Mouse (Mus musculus): Measurements from ENCODE around the gene Lrrc4. TPM values are rescaled to one million over a fixed set of nuclear protein-coding genes. Genes with fewer than 3 reads are reported as not detected.

The Lrrc4 gene
- polyA plus RNA-seq, 1 experiment from 2014 or later, result 4.6 TPM

DNA sequence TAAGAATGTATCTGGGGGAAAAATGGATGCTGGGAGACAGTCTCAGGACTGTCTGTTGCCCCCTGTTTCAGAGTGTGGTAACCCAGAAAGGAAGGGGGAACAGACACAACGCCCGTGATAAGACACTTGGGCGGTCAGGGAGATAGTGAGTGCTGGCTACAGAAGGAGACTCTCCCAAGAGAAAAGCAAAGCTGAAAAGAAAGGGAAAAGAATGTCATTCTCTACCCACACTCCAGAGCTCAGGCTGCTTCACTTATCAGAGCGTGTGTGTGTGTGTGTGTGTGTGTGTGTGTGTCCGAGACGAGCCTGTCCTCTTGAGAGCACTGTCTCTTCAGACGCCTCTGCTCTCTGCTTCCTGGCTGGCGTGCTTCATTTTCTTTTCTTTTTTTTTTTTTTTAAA, 45.8 kb downstream of the Lrrc4 start:
- Histone ChIP-seq H3K36me3 (no peaks in the 10 kb centered on the region), H3K4me2 (replicated peaks) (no peak overlapping the region), H3K27me3 (no peaks in the 10 kb centered on the region), H3K27ac (no peak overlapping the region), H3K4me1 (peaks cover 29% of the 10 kb centered on the region), H3K4me3 (no peak overlapping the region), H3K9me3 (replicated peaks) (no peaks in the 10 kb centered on the region), H3K9ac (no peak overlapping the region)
- 76% methylated on average over 8 of the region's 8 CpGs for WGBS
- no peak for ATAC-seq (ENCODE audit: low FRiP score)

GRCm38 (mm10) chr6:28783953-28784352, 47.6 kb downstream of the Lrrc4 start:
- Histone ChIP-seq H3K27me3 (no peaks in the 10 kb centered on the region), H3K27ac (peak overlapping the region; percentile 55), H3K36me3 (no peaks in the 10 kb centered on the region), H3K4me1 (peaks cover 28% of the 10 kb centered on the region), H3K9ac (no peak overlapping the region), H3K4me3 (no peak overlapping the region), H3K4me2 (replicated peaks) (no peak overlapping the region), H3K9me3 (replicated peaks) (no peaks in the 10 kb centered on the region)
- ATAC-seq (ENCODE audit: low FRiP score), result 0 out of 2 replicates have a peak, but pooled peaks have one; percentile 26
- 37% methylated on average over 5 of the region's 5 CpGs for WGBS

GRCm38 (mm10) chr6:28783082-28783647, 48.4 kb downstream of the Lrrc4 start:
- 52% methylated on average over 4 of the region's 4 CpGs for WGBS
- peak overlapping the region; percentile 55 for H3K27ac ChIP-seq
- no peak overlapping the region for H3K9ac ChIP-seq
- peaks cover 28% of the 10 kb centered on the region for H3K4me1 ChIP-seq
- no peak overlapping the region for H3K4me2 ChIP-seq (replicated peaks)
- no peaks in the 10 kb centered on the region for H3K9me3 ChIP-seq (replicated peaks)
- no peaks in the 10 kb centered on the region for H3K27me3 ChIP-seq
- no peak overlapping the region for H3K4me3 ChIP-seq
- H3K36me3 ChIP-seq, result no peaks in the 10 kb centered on the region
- peak; percentile 83 for ATAC-seq (ENCODE audit: low FRiP score)

GRCm38 (mm10) chr6:28781696-28782095, 49.9 kb downstream of the Lrrc4 start:
- no peak overlapping the region for H3K4me3 ChIP-seq
- H3K9ac ChIP-seq, result no peak overlapping the region
- no peak overlapping the region for H3K27ac ChIP-seq
- H3K27me3 ChIP-seq, result no peaks in the 10 kb centered on the region
- peaks cover 25% of the 10 kb centered on the region for H3K4me1 ChIP-seq
- WGBS, result 54% methylated on average over 3 of the region's 3 CpGs
- no peak overlapping the region for H3K4me2 ChIP-seq (replicated peaks)
- H3K36me3 ChIP-seq, result no peaks in the 10 kb centered on the region
- H3K9me3 ChIP-seq (replicated peaks), result no peaks in the 10 kb centered on the region
- ATAC-seq (ENCODE audit: low FRiP score), result no peak

DNA sequence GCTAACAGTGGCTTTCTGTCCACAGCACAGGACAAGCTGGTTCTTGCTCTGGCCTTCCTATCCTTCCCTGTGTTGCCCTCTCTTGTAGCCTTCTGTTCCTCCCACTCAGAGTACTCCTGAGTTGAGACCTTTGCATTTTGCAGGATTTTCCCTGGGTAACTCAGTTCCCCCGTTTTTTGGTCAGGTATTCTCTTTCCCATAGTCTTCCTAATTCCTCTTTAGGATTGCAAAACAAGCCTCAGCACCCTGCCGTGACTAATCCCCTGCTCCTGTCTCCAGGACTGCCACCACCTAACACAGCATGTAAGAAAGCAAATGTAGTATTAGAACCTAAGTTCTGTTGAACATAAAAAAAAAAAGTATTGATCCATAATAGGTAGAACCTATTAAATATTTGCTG, 60.2 kb downstream of the Lrrc4 start:
- ATAC-seq (ENCODE audit: low FRiP score), result no peak

GRCm38 (mm10) chr6:28767891-28768481, 63.6 kb downstream of the Lrrc4 start:
- Histone ChIP-seq H3K36me3 (no peaks in the 10 kb centered on the region), H3K9ac (no peak overlapping the region), H3K4me2 (replicated peaks) (no peak overlapping the region), H3K9me3 (replicated peaks) (no peaks in the 10 kb centered on the region), H3K27me3 (no peaks in the 10 kb centered on the region), H3K27ac (no peak overlapping the region), H3K4me1 (no peaks in the 10 kb centered on the region; the same call in 1 of the 2 replicates), H3K4me3 (no peak overlapping the region)
- ATAC-seq (ENCODE audit: low FRiP score), result no peak
- 93% methylated on average over 6 of the region's 6 CpGs for WGBS

More for the DNA sequence above, 60.2 kb downstream of the Lrrc4 start:
- Histone ChIP-seq H3K4me2 (replicated peaks) (no peak overlapping the region), H3K36me3 (no peaks in the 10 kb centered on the region), H3K4me3 (no peak overlapping the region), H3K9ac (no peak overlapping the region), H3K27me3 (no peaks in the 10 kb centered on the region), H3K4me1 (no peaks in the 10 kb centered on the region; the same call in 1 of the 2 replicates), H3K9me3 (replicated peaks) (no peaks in the 10 kb centered on the region), H3K27ac (no peak overlapping the region)
- WGBS, result 34% methylated on average over 2 of the region's 2 CpGs

DNA sequence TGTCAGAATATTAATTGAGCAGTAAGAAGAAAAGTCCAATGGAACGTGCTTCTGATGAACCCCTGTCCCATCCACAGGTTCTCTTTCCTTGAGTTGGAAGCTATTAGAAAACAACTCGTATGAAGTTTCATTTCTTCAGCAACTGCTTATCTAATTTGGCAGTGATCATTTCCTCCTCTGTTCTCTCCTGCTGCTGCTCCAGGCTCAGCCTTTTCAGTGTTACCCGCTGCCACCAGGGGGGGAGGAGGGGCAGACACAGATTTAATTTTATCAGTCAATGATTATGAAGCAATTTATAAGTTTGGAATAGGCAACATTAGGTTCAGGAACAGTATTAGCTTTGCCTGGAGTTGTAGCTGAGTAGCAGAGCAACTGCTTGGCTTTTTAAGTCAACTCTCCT, 64.9 kb downstream of the Lrrc4 start:
- ATAC-seq (ENCODE audit: low FRiP score), result no peak
- Histone ChIP-seq H3K9ac (no peak overlapping the region), H3K9me3 (replicated peaks) (no peaks in the 10 kb centered on the region), H3K27ac (no peak overlapping the region), H3K4me3 (no peak overlapping the region), H3K27me3 (no peaks in the 10 kb centered on the region), H3K4me1 (peaks cover 9% of the 10 kb centered on the region), H3K4me2 (replicated peaks) (no peak overlapping the region), H3K36me3 (no peaks in the 10 kb centered on the region)
- 87% methylated on average over 3 of the region's 3 CpGs for WGBS

- 17% methylated on average over 5 of the region's 5 CpGs for WGBS
- Histone ChIP-seq H3K27ac (no peak overlapping the region), H3K36me3 (no peaks in the 10 kb centered on the region), H3K4me2 (replicated peaks) (no peak overlapping the region), H3K9me3 (replicated peaks) (no peaks in the 10 kb centered on the region), H3K4me3 (no peak overlapping the region), H3K27me3 (no peaks in the 10 kb centered on the region), H3K4me1 (peaks cover 19% of the 10 kb centered on the region), H3K9ac (no peak overlapping the region)
- no peak for ATAC-seq (ENCODE audit: low FRiP score)
Observed at GRCm38 (mm10) chr6:28762132-28762775, 69.3 kb downstream of the Lrrc4 start.

GRCm38 (mm10) chr6:28761728-28762127, 69.8 kb downstream of the Lrrc4 start:
- no peaks in the 10 kb centered on the region for H3K27me3 ChIP-seq
- H3K9me3 ChIP-seq (replicated peaks), result no peaks in the 10 kb centered on the region
- 31% methylated on average over 3 of the region's 3 CpGs for WGBS
- no peak overlapping the region for H3K9ac ChIP-seq
- peaks cover 24% of the 10 kb centered on the region for H3K4me1 ChIP-seq
- ATAC-seq (ENCODE audit: low FRiP score), result no peak
- no peak overlapping the region for H3K4me3 ChIP-seq
- H3K36me3 ChIP-seq, result no peaks in the 10 kb centered on the region
- H3K4me2 ChIP-seq (replicated peaks), result no peak overlapping the region
- no peak overlapping the region for H3K27ac ChIP-seq

DNA sequence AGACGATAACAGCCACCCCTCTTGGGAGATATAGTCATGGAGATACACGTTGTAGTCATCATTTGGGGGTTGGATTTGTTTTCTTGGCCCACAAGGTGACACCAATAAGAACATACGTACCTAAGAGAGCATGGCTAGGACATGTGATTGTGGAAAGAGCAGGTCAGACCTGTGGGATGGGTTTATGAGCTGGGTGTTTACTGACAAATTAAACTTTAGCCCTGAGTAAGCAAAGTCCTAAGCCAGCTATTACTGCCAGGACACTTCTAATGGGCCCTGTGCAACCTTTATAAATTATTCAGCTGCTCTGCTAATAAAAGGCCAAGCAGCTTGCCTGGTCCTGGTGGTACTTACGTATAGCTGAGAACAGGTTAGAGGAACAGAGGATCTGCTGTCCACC, 73.3 kb downstream of the Lrrc4 start:
- no peaks in the 10 kb centered on the region for H3K36me3 ChIP-seq
- no peaks in the 10 kb centered on the region for H3K9me3 ChIP-seq (replicated peaks)
- peaks cover 35% of the 10 kb centered on the region for H3K4me1 ChIP-seq
- 81% methylated on average over 4 of the region's 4 CpGs for WGBS
- no peak overlapping the region for H3K4me2 ChIP-seq (replicated peaks)
- H3K27ac ChIP-seq, result no peak overlapping the region
- H3K4me3 ChIP-seq, result no peak overlapping the region
- no peaks in the 10 kb centered on the region for H3K27me3 ChIP-seq
- no peak overlapping the region for H3K9ac ChIP-seq
- no peak for ATAC-seq (ENCODE audit: low FRiP score)

DNA sequence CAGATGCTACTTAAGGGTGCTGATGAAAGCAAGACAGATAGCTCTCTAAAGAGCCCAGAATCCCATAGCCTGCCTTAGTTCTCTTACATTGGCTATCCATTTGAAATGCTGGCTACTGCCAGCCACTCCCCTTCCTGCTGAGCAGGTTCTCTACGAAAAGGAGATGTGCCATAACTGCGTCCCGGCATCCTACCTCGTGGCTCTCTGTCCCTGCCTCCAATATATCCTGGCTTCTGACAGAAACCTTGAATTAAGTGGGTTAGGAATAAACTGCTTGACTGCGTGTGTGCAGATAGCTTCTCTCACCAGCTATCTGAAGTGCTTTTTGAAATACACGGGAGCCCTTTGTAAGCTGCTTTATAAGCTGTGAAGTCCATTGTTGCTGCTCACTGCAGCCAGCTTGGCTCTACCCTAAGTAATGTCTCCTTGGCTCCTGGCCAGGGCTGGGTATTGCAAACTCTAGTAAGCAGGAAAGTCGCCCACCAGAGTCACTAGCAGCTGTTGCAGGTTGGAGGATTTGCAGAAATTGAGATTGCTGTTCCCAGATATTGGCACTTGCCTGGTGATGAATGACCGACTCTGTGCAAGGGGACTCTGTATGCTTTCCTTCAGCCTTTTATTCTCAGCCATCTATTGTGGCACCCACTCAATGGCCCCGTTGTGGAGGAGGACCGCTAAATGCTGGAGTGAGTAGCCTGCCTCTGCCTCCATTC, 75.1 kb downstream of the Lrrc4 start:
- Histone ChIP-seq H3K4me3 (no peak overlapping the region), H3K27ac (peak overlapping the region; percentile 72), H3K9me3 (replicated peaks) (no peaks in the 10 kb centered on the region), H3K9ac (no peak overlapping the region), H3K4me2 (replicated peaks) (no peak overlapping the region), H3K4me1 (peaks cover 25% of the 10 kb centered on the region), H3K27me3 (no peaks in the 10 kb centered on the region), H3K36me3 (no peaks in the 10 kb centered on the region)
- peak; percentile 84 for ATAC-seq (ENCODE audit: low FRiP score)
- 47% methylated on average over 10 of the region's 10 CpGs for WGBS

- Histone ChIP-seq H3K4me1 (peaks cover 17% of the 10 kb centered on the region), H3K36me3 (no peaks in the 10 kb centered on the region), H3K4me2 (replicated peaks) (no peak overlapping the region), H3K9ac (no peak overlapping the region), H3K4me3 (no peak overlapping the region), H3K27me3 (no peaks in the 10 kb centered on the region), H3K27ac (no peak overlapping the region), H3K9me3 (replicated peaks) (no peaks in the 10 kb centered on the region)
- 94% methylated on average over 6 of the region's 6 CpGs for WGBS
- no peak for ATAC-seq (ENCODE audit: low FRiP score)
Observed at GRCm38 (mm10) chr6:28754127-28754898, 77.2 kb downstream of the Lrrc4 start.

All from hindbrain, embryonic 12.5 days (tissue).